Mouse (Mus musculus) duodenum, adult 2 months (tissue): ENCODE measurements around the gene Slc22a5. TPM values are rescaled to one million over a fixed set of nuclear protein-coding genes. Genes with fewer than 3 reads are reported as not detected.

Source experiments
- polyA plus RNA-seq: library from polyadenylated mRNA; depleted of rRNA; stranded (reverse); fragments of >200 nt; gene quantifications from 2 replicates; pipeline ENCODE4 v1.2.3, GENCODE M21; 2012; ENCODE audit warnings: low replicate concordance; rRNA removed

Gene Slc22a5
- polyA plus RNA-seq = 37.1 and 42.9 TPM in 2 replicates

GRCm38 (mm10) chr11:53891505-53892451 is at the start of gene Slc22a5:
Gene Slc22a5, minus strand, starts transcription at chr11:53891660.

DNA sequence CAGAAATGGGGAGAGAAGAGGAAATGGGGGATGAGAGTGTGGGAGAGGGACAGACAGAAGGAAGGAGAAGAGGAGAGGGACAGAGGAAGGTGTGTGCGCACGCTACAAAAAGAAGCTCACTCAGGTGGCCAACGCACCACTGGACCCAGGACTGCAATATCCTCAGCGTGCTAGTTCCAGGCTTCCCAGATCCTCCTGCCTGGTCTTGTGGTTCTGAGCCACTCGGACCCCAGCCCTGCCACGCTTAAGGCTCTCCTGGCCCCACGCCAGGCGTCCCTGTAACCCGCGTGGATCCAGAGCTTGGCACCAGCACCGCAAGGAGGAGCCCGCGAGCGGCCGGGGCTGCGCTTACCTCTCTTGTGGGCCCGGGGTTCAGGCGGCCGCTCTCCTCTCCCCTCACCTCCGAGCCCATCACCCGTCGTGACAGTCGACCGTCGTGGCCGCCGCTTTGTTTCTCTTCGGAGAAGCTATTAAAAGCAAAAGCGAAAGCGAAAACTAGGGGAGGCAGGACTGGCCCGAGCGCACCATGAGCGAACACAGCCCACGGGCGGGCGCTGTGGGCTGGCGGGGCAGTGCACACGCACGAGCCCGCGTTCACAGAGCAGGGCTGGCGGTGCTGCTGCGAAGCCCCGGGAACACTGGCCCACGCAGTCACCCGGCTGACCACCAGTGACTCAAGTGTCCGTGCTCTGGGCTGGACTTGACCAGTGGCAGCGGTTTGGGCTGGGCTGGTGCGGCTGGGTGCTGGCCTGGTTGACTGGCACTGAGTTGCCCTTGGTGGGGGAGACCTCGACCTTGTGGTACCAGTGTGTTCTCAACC is 32.5 kb downstream of the Slc22a5 start, which contains the start of gene Gm12216:
Gene Gm12216 (minus strand): TSS at position 496 of the 820 bp plus-strand sequence.

Other genes with a start within 250 kb of the Slc22a5 start
- 1.8 and 2.0 TPM in 2 replicates for gene Rad50, start 184.3 kb downstream of the Slc22a5 start, polyA plus RNA-seq
- not detected in 2 replicates for gene Il5, start 170.9 kb downstream of the Slc22a5 start, polyA plus RNA-seq
- 145 and 175 TPM in 2 replicates for gene Irf1, start 121.6 kb downstream of the Slc22a5 start, polyA plus RNA-seq
- 0.60 and 2.3 TPM in 2 replicates for gene Gm17334, start 118.5 kb downstream of the Slc22a5 start, polyA plus RNA-seq
- 6.2 and 8.9 TPM in 2 replicates for gene Gm12216, start 32.4 kb downstream of the Slc22a5 start, polyA plus RNA-seq
- gene Slc22a21, start 88.7 kb upstream of the Slc22a5 start, polyA plus RNA-seq = 5.0 and 6.6 TPM in 2 replicates
- 6.5 and 21.1 TPM in 2 replicates for gene Slc22a4, start 136.4 kb upstream of the Slc22a5 start, polyA plus RNA-seq
- gene Pdlim4, start 177.4 kb upstream of the Slc22a5 start, polyA plus RNA-seq = 13.7 and 17.0 TPM in 2 replicates
- 1.6 and 2.6 TPM in 2 replicates for gene P4ha2, start 208.4 kb upstream of the Slc22a5 start, polyA plus RNA-seq